Mouse (Mus musculus): ENCODE data around the gene Cmklr1.

GRCm38 (mm10) chr5:113679509-113679908 is 29.3 kb upstream of the Cmklr1 start:
- TF ChIP-seq CTCF (IDR thresholded peaks at IDR 0.05; ENCODE audit: borderline replicate concordance, insufficient read depth, low read length) = no peak
- no peak for TF ChIP-seq POLR2A (IDR thresholded peaks at IDR 0.05; ENCODE audit: low read depth, low read length)

Data from embryonic fibroblast, embryonic 13.5 days (primary cell).